Mouse (Mus musculus) liver, embryonic 13.5 days (tissue): ENCODE data around the gene Kcnq2. TPM values are rescaled to one million over a fixed set of nuclear protein-coding genes. Genes with fewer than 3 reads are reported as not detected.

ENCODE experiments used
- ATAC-seq: fragments of 200-750 bp; cut with Nextera tagmentation; 2 replicates; pipeline ENCODE4 v1.8.0; 2017; ENCODE audit warnings: low read depth, mild to moderate bottlenecking, moderate number of reproducible peaks, moderate library complexity
- DNase-seq: peaks from one replicate; pipeline ENCODE4 v3.0.0; 2022
- H3K27ac ChIP-seq: fragments of 300-500 bp; sonication (generic); 2 replicates; pipeline ENCODE4 v1.5.1; 2015; ENCODE audit warnings: moderate library complexity, mild to moderate bottlenecking, inconsistent platforms
- H3K27me3 ChIP-seq: fragments of 300-500 bp; sonication (generic); 2 replicates; pipeline ENCODE4 v1.6.1; 2015; ENCODE audit warnings: mild to moderate bottlenecking, inconsistent platforms
- H3K36me3 ChIP-seq: fragments of 300-500 bp; sonication (generic); 2 replicates; pipeline ENCODE4 v1.6.1; 2015; ENCODE audit warnings: mild to moderate bottlenecking, inconsistent platforms
- H3K4me1 ChIP-seq: fragments of 300-500 bp; sonication (generic); replicated peaks from 2 replicates; pipeline ENCODE4 v1.6.1; 2015; ENCODE audit warnings: inconsistent platforms
- H3K4me2 ChIP-seq: fragments of 300-500 bp; sonication (generic); 2 replicates; pipeline ENCODE4 v1.6.1; 2015; ENCODE audit warnings: inconsistent platforms, mild to moderate bottlenecking, moderate library complexity
- H3K4me3 ChIP-seq: fragments of 300-500 bp; sonication (generic); replicated peaks from 2 replicates; pipeline ENCODE4 v1.5.1; 2015; ENCODE audit warnings: mild to moderate bottlenecking, inconsistent platforms
- H3K9ac ChIP-seq: fragments of 300-500 bp; sonication (generic); 2 replicates; pipeline ENCODE4 v1.6.1; 2015; ENCODE audit warnings: mild to moderate bottlenecking, inconsistent platforms
- H3K9me3 ChIP-seq: fragments of 300-500 bp; sonication (generic); replicated peaks from 2 replicates; pipeline ENCODE4 v1.6.1; 2016; ENCODE audit warnings: inconsistent platforms
- whole genome bisulfite sequencing: fragments of 180-500 bp; shearing (Covaris S2); methylation state at CpG from one replicate; pipeline ENCODE4 v1.1.7; 2015; ENCODE audit not compliant: insufficient replicate concordance; 5-methylcytosine and 5-hydroxymethylcytosine counted together
- polyA plus RNA-seq: library from polyadenylated mRNA; unstranded; fragments of >200 nt; fragmentation: Nextera tagmentation; extraction: Ambion mirVana; gene quantifications from 2 replicates; pipeline ENCODE4 v1.2.1, GENCODE M21; 2015

Kcnq2 gene
- polyA plus RNA-seq: 0.16 and 0.20 TPM in 2 replicates

DNA sequence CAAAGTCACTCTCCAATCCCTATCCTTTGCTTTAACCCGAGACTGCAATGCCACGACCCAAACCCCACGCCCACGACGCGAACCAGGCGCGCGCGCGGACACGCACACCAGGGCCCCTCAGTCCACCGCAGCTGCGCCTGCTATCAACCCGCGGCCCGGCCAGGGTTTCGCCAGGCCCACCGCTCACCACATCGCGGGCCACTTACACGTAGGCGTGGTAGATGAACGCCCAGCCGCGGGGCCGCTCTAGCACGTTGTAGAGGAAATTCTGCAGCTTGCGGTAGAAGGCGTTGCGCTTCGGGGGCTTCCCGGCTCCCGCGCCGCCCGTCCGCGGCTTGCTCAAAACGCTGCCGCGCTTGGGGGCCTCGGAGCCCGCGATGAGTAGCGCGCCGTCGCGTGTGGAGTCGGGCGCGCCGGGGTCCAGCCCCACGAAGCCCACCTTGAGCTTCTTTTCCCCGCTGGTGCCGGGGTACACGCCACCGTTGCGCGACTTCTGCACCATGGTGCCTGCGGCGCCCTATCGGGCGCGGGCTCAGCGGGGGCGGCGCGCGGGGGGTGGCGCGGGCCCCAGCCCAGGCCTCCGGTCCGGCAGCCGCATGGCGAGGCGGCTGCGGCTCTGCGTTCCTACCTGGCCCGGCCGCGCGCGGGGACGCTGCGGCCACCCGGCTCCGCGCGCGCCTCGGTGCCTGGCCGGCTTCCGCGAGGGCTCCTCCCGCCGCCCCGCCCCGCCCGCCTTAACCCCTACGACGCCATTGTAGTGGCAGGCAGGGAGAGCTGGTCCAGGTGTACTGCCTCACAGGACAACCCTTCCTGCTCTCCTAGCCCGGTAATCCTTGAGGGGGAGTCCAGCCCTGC lies at the start of gene Kcnq2:
Kcnq2 (minus strand) TSS at position 710 of the 855 bp plus-strand sequence.
- Histone ChIP-seq H3K4me3 (peak within 1 kb of the TSS; percentile 45), H3K27me3 (peaks cover 87% of the 10 kb centered on the region), H3K9me3 (no peaks in the 10 kb centered on the region), H3K36me3 (no peaks in the 10 kb centered on the region), H3K4me1 (no peaks in the 10 kb centered on the region; the same call in 1 of the 2 replicates), H3K9ac (no peak within 1 kb of the TSS), H3K4me2 (peak within 1 kb of the TSS; percentile 57), H3K27ac (no peak within 1 kb of the TSS)
- WGBS: 1% methylated on average over 104 of the region's 104 CpGs
- ATAC-seq (no peak), DNase-seq (no peak)

GRCm38 (mm10) chr2:181180898-181181297 lies 45.8 kb upstream of the Kcnq2 start:
- Histone ChIP-seq H3K27me3 (peaks cover 7% of the 10 kb centered on the region; the same call in 1 of the 2 replicates), H3K27ac (no peak overlapping the region), H3K9ac (no peak overlapping the region), H3K4me3 (no peak overlapping the region), H3K36me3 (no peaks in the 10 kb centered on the region), H3K9me3 (no peaks in the 10 kb centered on the region), H3K4me1 (no peaks in the 10 kb centered on the region), H3K4me2 (no peak overlapping the region)
- WGBS: 64% methylated on average over 6 of the region's 6 CpGs
- no peak for ATAC-seq
- no peak for DNase-seq

- H3K9me3 ChIP-seq: no peaks in the 10 kb centered on the region
- no peak overlapping the region for H3K4me2 ChIP-seq
- ATAC-seq (no peak), DNase-seq (no peak)
- no peaks in the 10 kb centered on the region for H3K36me3 ChIP-seq
- H3K9ac ChIP-seq: no peak overlapping the region
- no peaks in the 10 kb centered on the region for H3K4me1 ChIP-seq
- 41% methylated on average over 5 of the region's 5 CpGs for WGBS
- H3K27ac ChIP-seq: no peak overlapping the region
- H3K4me3 ChIP-seq: no peak overlapping the region
- H3K27me3 ChIP-seq: peaks cover 10% of the 10 kb centered on the region; the same call in 1 of the 2 replicates
These were observed 43.4 kb upstream of the Kcnq2 start for GRCm38 (mm10) chr2:181178471-181178870.

DNA sequence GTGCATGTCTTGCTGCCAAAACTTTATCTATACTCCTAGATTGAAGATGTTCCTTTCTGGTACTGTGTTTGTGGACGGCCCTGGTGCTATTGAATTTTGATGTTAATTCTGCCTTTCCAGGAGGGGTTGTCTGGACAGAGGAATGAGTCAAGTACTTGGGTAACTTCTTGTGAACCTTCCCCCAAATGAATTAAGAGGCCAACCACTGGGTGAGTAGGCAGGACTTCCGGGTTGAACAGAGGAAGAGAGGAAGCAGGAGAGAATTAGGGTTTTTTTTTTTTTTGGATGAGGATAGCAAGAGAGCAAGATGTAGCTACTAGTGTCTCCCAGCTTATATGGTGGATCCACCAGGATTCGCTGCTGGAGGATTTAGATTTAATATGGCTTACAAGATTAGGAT lies 42.9 kb upstream of the Kcnq2 start:
- H3K9me3 ChIP-seq: no peaks in the 10 kb centered on the region
- ATAC-seq (no peak), DNase-seq (no peak)
- H3K4me2 ChIP-seq: no peak overlapping the region
- H3K4me3 ChIP-seq: no peak overlapping the region
- H3K4me1 ChIP-seq: no peaks in the 10 kb centered on the region
- no peak overlapping the region for H3K9ac ChIP-seq
- peaks cover 10% of the 10 kb centered on the region; the same call in 1 of the 2 replicates for H3K27me3 ChIP-seq
- no peak overlapping the region for H3K27ac ChIP-seq
- no peaks in the 10 kb centered on the region for H3K36me3 ChIP-seq
- WGBS: 52% methylated on average over 3 of the region's 3 CpGs

DNA sequence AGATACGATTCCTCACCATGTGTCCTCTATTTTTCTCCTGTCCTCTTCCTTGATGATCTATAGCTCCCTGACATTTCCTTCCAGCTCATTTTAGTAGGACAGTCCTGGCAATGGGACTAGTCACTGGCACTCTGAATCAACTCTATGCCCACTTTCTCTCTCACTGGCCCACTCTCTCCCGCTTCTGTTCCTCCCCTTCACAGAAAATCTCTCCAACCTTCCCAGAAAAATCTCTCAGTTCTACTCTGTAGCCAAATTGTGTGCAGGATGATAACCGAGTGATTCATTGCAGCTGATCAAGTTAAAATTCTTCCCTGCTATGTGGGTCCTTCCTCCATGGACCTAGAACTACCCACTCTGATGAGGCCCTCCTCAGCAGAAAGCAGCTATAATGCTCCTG lies 39.5 kb upstream of the Kcnq2 start:
- H3K4me2 ChIP-seq: no peak overlapping the region
- H3K4me1 ChIP-seq: no peaks in the 10 kb centered on the region
- H3K9ac ChIP-seq: no peak overlapping the region
- ATAC-seq (no peak), DNase-seq (no peak)
- H3K27me3 ChIP-seq: peaks cover 10% of the 10 kb centered on the region; the same call in 1 of the 2 replicates
- H3K4me3 ChIP-seq: no peak overlapping the region
- H3K9me3 ChIP-seq: no peaks in the 10 kb centered on the region
- 58% methylated on average over 3 of the region's 3 CpGs for WGBS
- H3K27ac ChIP-seq: no peak overlapping the region
- no peaks in the 10 kb centered on the region for H3K36me3 ChIP-seq

GRCm38 (mm10) chr2:181166469-181166868 lies 31.4 kb upstream of the Kcnq2 start:
- H3K36me3 ChIP-seq: no peaks in the 10 kb centered on the region
- H3K27me3 ChIP-seq: peaks cover 15% of the 10 kb centered on the region; the same call in 1 of the 2 replicates
- no peaks in the 10 kb centered on the region for H3K4me1 ChIP-seq
- no peak overlapping the region for H3K4me2 ChIP-seq
- no peaks in the 10 kb centered on the region for H3K9me3 ChIP-seq
- H3K27ac ChIP-seq: no peak overlapping the region
- WGBS: 71% methylated on average over 5 of the region's 5 CpGs
- no peak overlapping the region for H3K4me3 ChIP-seq
- H3K9ac ChIP-seq: no peak overlapping the region
- no peak for ATAC-seq
- DNase-seq: no peak

GRCm38 (mm10) chr2:181160821-181161220 lies 25.7 kb upstream of the Kcnq2 start:
- Histone ChIP-seq H3K36me3 (no peaks in the 10 kb centered on the region), H3K27ac (no peak overlapping the region), H3K4me1 (no peaks in the 10 kb centered on the region), H3K9ac (no peak overlapping the region), H3K9me3 (no peaks in the 10 kb centered on the region), H3K4me3 (no peak overlapping the region), H3K27me3 (peaks cover 49% of the 10 kb centered on the region), H3K4me2 (no peak overlapping the region)
- no peak for ATAC-seq
- WGBS: 46% methylated on average over 4 of the region's 4 CpGs
- DNase-seq: no peak

DNA sequence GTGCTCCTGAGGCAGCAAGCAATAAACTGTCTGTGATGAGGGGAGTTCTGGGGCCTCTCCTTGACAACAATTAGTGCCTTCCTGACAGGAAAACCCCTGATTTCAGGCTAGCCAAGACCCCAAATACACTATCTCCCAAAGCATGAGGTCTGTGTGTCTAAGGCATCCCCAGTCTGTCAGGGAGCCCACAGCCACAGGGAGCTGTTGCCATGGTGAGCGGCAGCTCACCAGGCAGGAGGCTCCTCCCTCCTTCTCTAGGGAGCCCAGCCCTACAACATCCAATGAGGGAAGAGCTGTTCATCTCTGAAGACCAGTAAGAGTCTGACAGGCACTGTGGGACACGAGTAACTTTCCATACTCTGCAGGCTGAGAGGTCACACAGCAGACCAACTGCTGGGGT lies 24.7 kb upstream of the Kcnq2 start:
- H3K4me3 ChIP-seq: no peak overlapping the region
- H3K9me3 ChIP-seq: no peaks in the 10 kb centered on the region
- WGBS: 5% methylated on average over 2 of the region's 2 CpGs
- H3K27ac ChIP-seq: no peak overlapping the region
- H3K27me3 ChIP-seq: peaks cover 56% of the 10 kb centered on the region
- no peak for DNase-seq
- ATAC-seq: no peak
- no peak overlapping the region for H3K9ac ChIP-seq
- no peak overlapping the region for H3K4me2 ChIP-seq
- H3K36me3 ChIP-seq: no peaks in the 10 kb centered on the region
- H3K4me1 ChIP-seq: no peaks in the 10 kb centered on the region

- Histone ChIP-seq H3K4me1 (no peaks in the 10 kb centered on the region), H3K9me3 (no peaks in the 10 kb centered on the region), H3K4me2 (no peak overlapping the region), H3K27ac (no peak overlapping the region), H3K36me3 (no peaks in the 10 kb centered on the region), H3K4me3 (no peak overlapping the region), H3K9ac (no peak overlapping the region), H3K27me3 (peaks cover 63% of the 10 kb centered on the region)
- ATAC-seq: no peak
- WGBS: 36% methylated on average over 7 of the region's 7 CpGs
- no peak for DNase-seq
These were observed 24.0 kb upstream of the Kcnq2 start for GRCm38 (mm10) chr2:181159091-181159514.

DNA sequence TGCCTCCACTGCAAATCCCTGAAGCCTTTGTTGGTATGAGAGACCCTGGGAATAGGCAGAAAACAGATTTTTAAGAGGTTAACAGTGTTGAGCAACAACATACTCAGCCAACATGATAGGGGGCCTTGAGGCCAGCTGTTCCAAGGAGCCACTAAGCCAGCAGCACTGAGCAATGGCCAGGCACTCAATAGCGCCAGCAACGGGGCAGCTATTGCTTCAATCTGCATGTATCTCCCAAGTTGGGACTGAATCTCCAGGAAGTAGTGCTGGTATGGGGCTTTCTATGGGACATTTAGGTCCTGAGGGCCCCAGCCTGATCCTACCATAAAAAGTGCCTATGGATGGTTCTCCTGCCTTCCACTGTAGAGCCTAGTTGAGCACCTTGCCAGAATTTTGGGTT lies 23.4 kb upstream of the Kcnq2 start:
- Histone ChIP-seq H3K9me3 (no peaks in the 10 kb centered on the region), H3K27me3 (peaks cover 64% of the 10 kb centered on the region), H3K9ac (no peak overlapping the region), H3K4me1 (no peaks in the 10 kb centered on the region), H3K4me3 (no peak overlapping the region), H3K27ac (no peak overlapping the region), H3K4me2 (no peak overlapping the region), H3K36me3 (no peaks in the 10 kb centered on the region)
- WGBS: 69% methylated on average over 2 of the region's 2 CpGs
- ATAC-seq: no peak
- no peak for DNase-seq

DNA sequence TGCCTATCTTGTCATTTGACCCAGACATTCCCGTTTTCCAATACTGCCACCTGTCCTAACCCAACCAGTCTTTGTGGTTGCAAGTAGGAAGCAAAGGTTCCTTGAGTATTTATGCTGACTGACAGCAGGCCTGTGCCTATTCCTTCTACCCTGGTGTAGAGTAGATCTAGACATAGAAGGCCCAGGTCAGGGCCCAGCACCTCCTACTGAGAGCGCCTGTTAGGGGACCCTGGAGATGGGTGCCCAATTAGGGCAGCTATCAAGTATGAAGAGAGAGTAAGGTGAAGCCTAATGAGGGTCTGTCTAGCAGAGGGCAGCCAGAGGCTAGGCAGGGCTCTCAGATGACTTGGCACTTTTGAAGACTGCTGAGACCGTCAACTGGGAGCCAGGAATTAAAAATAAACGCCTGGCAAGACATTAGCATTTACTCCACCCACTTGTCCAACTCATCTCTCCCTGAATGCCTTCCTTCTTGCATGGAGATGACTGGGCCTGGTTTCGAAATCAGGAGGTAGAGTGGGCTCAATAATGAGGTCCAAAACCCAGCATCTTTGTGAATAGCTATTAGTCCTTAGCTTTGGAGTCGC lies 22.7 kb upstream of the Kcnq2 start:
- no peak for DNase-seq
- WGBS: 40% methylated on average over 6 of the region's 6 CpGs
- ATAC-seq: no peak
- no peaks in the 10 kb centered on the region for H3K4me1 ChIP-seq
- H3K36me3 ChIP-seq: no peaks in the 10 kb centered on the region
- H3K4me3 ChIP-seq: no peak overlapping the region
- H3K27ac ChIP-seq: no peak overlapping the region
- H3K9ac ChIP-seq: no peak overlapping the region
- peaks cover 70% of the 10 kb centered on the region for H3K27me3 ChIP-seq
- H3K4me2 ChIP-seq: no peak overlapping the region
- H3K9me3 ChIP-seq: no peaks in the 10 kb centered on the region
